Mouse (Mus musculus) CH12.LX (cell line): Measurements from ENCODE around the gene Necap2.

Source experiments
- E2F4 ChIP-seq: IDR thresholded peaks from 2 replicates; pipeline ENCODE4 v1.6.1; 2011; ENCODE audit warnings: low read depth, low read length, improper control_type of control experiment; ENCODE audit not compliant: insufficient replicate concordance
- ETS1 ChIP-seq: conservative IDR thresholded peaks from 2 replicates; pipeline ENCODE4 v1.6.1; 2012; ENCODE audit warnings: low read depth, mild to moderate bottlenecking, inconsistent platforms, low read length, improper control_type of control experiment, moderate library complexity
- JUND ChIP-seq: conservative IDR thresholded peaks from 2 replicates; pipeline ENCODE4 v1.6.1; 2011; ENCODE audit warnings: low read depth, low read length, improper control_type of control experiment
- MAFK ChIP-seq: IDR thresholded peaks from 2 replicates; pipeline ENCODE4 v1.6.1; 2011; ENCODE audit warnings: low read length, improper control_type of control experiment; ENCODE audit not compliant: insufficient replicate concordance
- NELFE ChIP-seq: IDR thresholded peaks from 2 replicates; pipeline ENCODE4 v1.6.1; 2011; ENCODE audit warnings: low read depth, low read length, improper control_type of control experiment
- UBTF ChIP-seq: IDR thresholded peaks from 2 replicates; pipeline ENCODE4 v1.6.1; 2012; ENCODE audit warnings: low read depth, mild to moderate bottlenecking, inconsistent platforms, low read length, improper control_type of control experiment, moderate library complexity
- USF2 ChIP-seq: conservative IDR thresholded peaks from 2 replicates; pipeline ENCODE4 v1.6.1; 2011; ENCODE audit warnings: low read depth, low read length, improper control_type of control experiment
- ZMIZ1 ChIP-seq: IDR thresholded peaks from 2 replicates; pipeline ENCODE4 v1.6.1; 2012; ENCODE audit warnings: low read depth, mild to moderate bottlenecking, inconsistent platforms, low read length, improper control_type of control experiment

DNA sequence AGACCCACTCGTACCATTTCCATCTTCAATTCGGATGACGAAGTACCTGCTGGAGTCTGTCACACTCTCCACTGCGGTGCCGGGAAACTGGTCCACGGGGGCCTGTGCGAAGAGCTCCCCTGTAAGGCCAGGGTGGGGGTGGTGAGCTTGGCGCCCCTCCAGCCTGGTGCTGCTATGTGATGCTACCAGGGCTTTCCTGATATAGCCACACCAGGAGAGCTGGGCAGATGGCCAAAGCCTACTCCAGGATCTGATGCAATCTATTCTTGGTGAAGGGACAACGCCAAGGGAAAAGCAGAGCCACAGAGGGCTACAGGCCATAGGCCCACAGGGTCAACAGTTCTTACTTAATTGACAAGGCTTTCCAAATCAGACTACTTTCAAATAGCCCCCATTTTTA is 4.5 kb downstream of the Necap2 start:
- TF ChIP-seq ZMIZ1 (no peak), MAFK (no peak), JUND (no peak), USF2 (no peak), UBTF (no peak), NELFE (no peak), ETS1 (no peak), E2F4 (no peak)
